Mouse (Mus musculus) embryonic stem cell, embryonic (primary cell): Measurements from ENCODE around the gene 2310039H08Rik.

ENCODE experiments used
- CTCF ChIA-PET, 4 experiments: fragments of 300-600 bp in 2 of 4; fragments of 350-600 bp in 2 of 4; sonication (Branson Sonifier 250); formaldehyde crosslinking; loops; one replicate each; lab custom pipeline; 2022; ENCODE audit warnings: inconsistent platforms in 2 of 4; lab: Charles Lee
- POLR2A ChIA-PET, 4 experiments: fragments of 300-600 bp in 2 of 4; fragments of 350-600 bp in 2 of 4; sonication (Branson Sonifier 250); formaldehyde crosslinking; loops; one replicate each; lab custom pipeline; 2022; ENCODE audit warnings: antibody characterized with exemption in 4 of 4, inconsistent platforms in 1 of 4; lab: Charles Lee

2310039H08Rik gene

GRCm38 (mm10) chr17:46772404-46773277, at the start of gene 2310039H08Rik:
2310039H08Rik (plus strand) TSS chr17:46772635.
- CTCF ChIA-PET: interaction anchor here (0.5 to 1.5 kb wide), 14 partner anchors 12 to 380 kb away, joined by 3 to 12 read pairs (median 3); partner anchors contain the start of genes Tbcc (in 2 of the 4) and Bicral (in 1 of the 4)
- POLR2A ChIA-PET: interaction anchor here (0.5 to 14.2 kb wide), 101 partner anchors 9 to 1043 kb away, joined by 3 to 235 read pairs (median 4); partner anchors contain the start of genes Rpl7l1 (in 4 of the 4), Tbcc (in 4 of the 4), Cnpy3 (in 3 of the 4) and Ptcra (in 3 of the 4)

GRCm38 (mm10) chr17:46724477-46725084, 47.9 kb upstream of the 2310039H08Rik start:
- ChIA-PET CTCF (interaction anchor here (0.6 to 2.5 kb wide), 63 partner anchors 9 to 866 kb away, joined by 3 to 35 read pairs (median 4); partner anchors contain the start of genes Ppp2r5d (in 2 of the 4), 2310039H08Rik (in 1 of the 4), Cnpy3 (in 1 of the 4) and Klc4 (in 1 of the 4)), POLR2A (interaction anchor here (0.5 to 3.2 kb wide), 53 partner anchors 8 to 901 kb away, joined by 3 to 24 read pairs (median 4); partner anchors contain the start of genes Cnpy3 (in 2 of the 4), Ppp2r5d (in 2 of the 4), Rrp36 (in 2 of the 4) and Tbcc (in 2 of the 4))

- ChIA-PET POLR2A (interaction anchor here (0.6 to 3.2 kb wide), 46 partner anchors 8 to 296 kb away, joined by 3 to 24 read pairs (median 4); partner anchors contain the start of genes Cnpy3 (in 2 of the 4), Ppp2r5d (in 2 of the 4), Tbcc (in 2 of the 4) and 2310039H08Rik (in 1 of the 4)), CTCF (interaction anchor here (0.5 to 2.5 kb wide), 65 partner anchors 8 to 865 kb away, joined by 3 to 35 read pairs (median 4); partner anchors contain the start of genes Ppp2r5d (in 2 of the 4), 2310039H08Rik (in 1 of the 4), Cnpy3 (in 1 of the 4) and Ptk7 (in 1 of the 4))
Measured at GRCm38 (mm10) chr17:46725273-46725672, 47.2 kb upstream of the 2310039H08Rik start.

GRCm38 (mm10) chr17:46725731-46726645, 46.4 kb upstream of the 2310039H08Rik start:
- CTCF ChIA-PET: interaction anchor here (0.5 to 2.5 kb wide), 38 partner anchors 8 to 483 kb away, joined by 3 to 35 read pairs (median 4); partner anchors contain the start of genes 2310039H08Rik (in 1 of the 4), Ppp2r5d (in 1 of the 4), Ptk7 (in 1 of the 4) and Tbcc (in 1 of the 4)

GRCm38 (mm10) chr17:46727271-46727670, 45.2 kb upstream of the 2310039H08Rik start:
- ChIA-PET CTCF (interaction anchor here in 3 of 4 experiments (0.6 to 1.9 kb wide), 11 partner anchors 9 to 298 kb away, joined by 3 to 9 read pairs (median 4); partner anchors contain the start of genes Bicral (in 1 of the 3), Crip3 (in 1 of the 3) and Tbcc (in 1 of the 3)), POLR2A (interaction anchor here in 3 of 4 experiments (0.6 to 2.0 kb wide), 9 partner anchors 10 to 179 kb away, joined by 3 to 10 read pairs (median 4); partner anchors contain the start of genes 2310039H08Rik (in 1 of the 3) and Ppp2r5d (in 1 of the 3))

More at GRCm38 (mm10) chr17:46725731-46726645, 46.4 kb upstream of the 2310039H08Rik start:
- POLR2A ChIA-PET: interaction anchor here (0.6 to 2.7 kb wide), 31 partner anchors 7 to 297 kb away, joined by 3 to 24 read pairs (median 3); partner anchors contain the start of genes Tbcc (in 3 of the 4), 2310039H08Rik (in 2 of the 4), Ppp2r5d (in 2 of the 4) and Cnpy3 (in 1 of the 4)

GRCm38 (mm10) chr17:46728021-46728420, 44.4 kb upstream of the 2310039H08Rik start:
- ChIA-PET POLR2A (interaction anchor here in 2 of 4 experiments (0.8 to 2.0 kb wide), 10 partner anchors 8 to 120 kb away, joined by 3 to 10 read pairs (median 4); partner anchors contain the start of genes 2310039H08Rik (in 2 of the 2), Ppp2r5d (in 2 of the 2) and Cnpy3 (in 1 of the 2)), CTCF (interaction anchor here in 3 of 4 experiments (0.6 to 1.9 kb wide), 5 partner anchors 18 to 236 kb away, joined by 3 to 8 read pairs (median 3); partner anchors contain the start of gene Tbcc (in 1 of the 3))

- POLR2A ChIA-PET: interaction anchor here in 3 of 4 experiments (0.5 to 2.0 kb wide), 10 partner anchors 8 to 130 kb away, joined by 3 to 10 read pairs (median 4); partner anchors contain the start of genes 2310039H08Rik (in 2 of the 3), Ppp2r5d (in 2 of the 3), Bicral (in 1 of the 3) and Cnpy3 (in 1 of the 3)
- CTCF ChIA-PET: interaction anchor here in 2 of 4 experiments (0.6 to 1.0 kb wide), 2 partner anchors 99 to 135 kb away, joined by 3 read pairs; partner anchors contain the start of gene Ptk7 (in 1 of the 2)
Measured at GRCm38 (mm10) chr17:46728496-46728895, 43.9 kb upstream of the 2310039H08Rik start.

- ChIA-PET CTCF (interaction anchor here in 2 of 4 experiments (0.6 kb wide), 2 partner anchors 100 to 812 kb away, joined by 3 to 4 read pairs; partner anchors contain the start of gene Ptk7 (in 1 of the 2)), POLR2A (interaction anchor here in 3 of 4 experiments (0.5 to 2.0 kb wide), 9 partner anchors 9 to 129 kb away, joined by 3 to 10 read pairs (median 5); partner anchors contain the start of genes 2310039H08Rik (in 2 of the 3), Ppp2r5d (in 2 of the 3) and Bicral (in 1 of the 3))
Measured at GRCm38 (mm10) chr17:46728904-46729318, 43.5 kb upstream of the 2310039H08Rik start, which contains the start of gene Gnmt. Gnmt (minus strand) TSS chr17:46729168.

- ChIA-PET POLR2A (interaction anchor here (0.8 to 2.5 kb wide), 11 partner anchors 9 to 157 kb away, joined by 3 to 9 read pairs (median 4); partner anchors contain the start of genes 2310039H08Rik (in 1 of the 4), Ppp2r5d (in 1 of the 4) and Rpl7l1 (in 1 of the 4)), CTCF (interaction anchor here in 3 of 4 experiments (0.5 to 1.6 kb wide), 7 partner anchors 9 to 261 kb away, joined by 3 to 8 read pairs (median 3); no protein-coding TSS in a partner anchor)
Measured at GRCm38 (mm10) chr17:46734055-46734454, 38.4 kb upstream of the 2310039H08Rik start.

- ChIA-PET CTCF (interaction anchor here in 3 of 4 experiments (0.6 to 1.0 kb wide), 3 partner anchors 10 to 30 kb away, joined by 3 read pairs; partner anchors contain the start of gene Ppp2r5d (in 1 of the 3)), POLR2A (interaction anchor here in 2 of 4 experiments (1.0 to 2.5 kb wide), 2 partner anchors 20 to 47 kb away, joined by 3 to 9 read pairs; partner anchors contain the start of gene Rpl7l1 (in 1 of the 2))
Measured at GRCm38 (mm10) chr17:46735287-46735686, 37.1 kb upstream of the 2310039H08Rik start.

- ChIA-PET CTCF (interaction anchor here (0.5 to 1.3 kb wide), 35 partner anchors 8 to 251 kb away, joined by 3 to 9 read pairs (median 4); partner anchors contain the start of genes 2310039H08Rik (in 2 of the 4), Cnpy3 (in 1 of the 4), Klhdc3 (in 1 of the 4) and Ppp2r5d (in 1 of the 4)), POLR2A (interaction anchor here (0.5 to 1.9 kb wide), 23 partner anchors 8 to 773 kb away, joined by 3 to 9 read pairs (median 3); partner anchors contain the start of genes 2310039H08Rik (in 2 of the 4), Cnpy3 (in 2 of the 4), Tbcc (in 2 of the 4) and Bicral (in 1 of the 4))
Measured at GRCm38 (mm10) chr17:46736160-46736559, 36.3 kb upstream of the 2310039H08Rik start.

- POLR2A ChIA-PET: interaction anchor here in 1 of 4 experiments (3.0 kb wide), 1 partner anchor 11 kb away, joined by 15 read pairs; the partner anchor contains the start of gene Cnpy3
- CTCF ChIA-PET: interaction anchor here in 1 of 4 experiments (0.9 kb wide), 1 partner anchor 10 kb away, joined by 5 read pairs; no protein-coding TSS in a partner anchor
Measured at GRCm38 (mm10) chr17:46741305-46741704, 31.1 kb upstream of the 2310039H08Rik start.

- POLR2A ChIA-PET: interaction anchor here in 3 of 4 experiments (0.6 to 3.0 kb wide), 10 partner anchors 9 to 39 kb away, joined by 3 to 15 read pairs (median 4); partner anchors contain the start of genes Cnpy3 (in 3 of the 3), 2310039H08Rik (in 1 of the 3) and Rpl7l1 (in 1 of the 3)
Measured at GRCm38 (mm10) chr17:46742986-46743385, 29.4 kb upstream of the 2310039H08Rik start.

GRCm38 (mm10) chr17:46745506-46745905, 26.9 kb upstream of the 2310039H08Rik start:
- ChIA-PET POLR2A (no interaction called here), CTCF (no interaction called here)

More at GRCm38 (mm10) chr17:46742986-46743385, 29.4 kb upstream of the 2310039H08Rik start:
- CTCF ChIA-PET: interaction anchor here in 1 of 4 experiments (0.7 kb wide), 1 partner anchor 9 kb away, joined by 3 read pairs; the partner anchor contains the start of gene Cnpy3
